Mouse (Mus musculus): ENCODE results near the gene Mal. TPM values are rescaled to one million over a fixed set of nuclear protein-coding genes. Genes with fewer than 3 reads are reported as not detected.

Gene Mal
- 0.69 and 2.4 TPM in 2 replicates for polyA plus RNA-seq (2016; fragmentation: Nextera tagmentation; extraction: Ambion mirVana)

DNA sequence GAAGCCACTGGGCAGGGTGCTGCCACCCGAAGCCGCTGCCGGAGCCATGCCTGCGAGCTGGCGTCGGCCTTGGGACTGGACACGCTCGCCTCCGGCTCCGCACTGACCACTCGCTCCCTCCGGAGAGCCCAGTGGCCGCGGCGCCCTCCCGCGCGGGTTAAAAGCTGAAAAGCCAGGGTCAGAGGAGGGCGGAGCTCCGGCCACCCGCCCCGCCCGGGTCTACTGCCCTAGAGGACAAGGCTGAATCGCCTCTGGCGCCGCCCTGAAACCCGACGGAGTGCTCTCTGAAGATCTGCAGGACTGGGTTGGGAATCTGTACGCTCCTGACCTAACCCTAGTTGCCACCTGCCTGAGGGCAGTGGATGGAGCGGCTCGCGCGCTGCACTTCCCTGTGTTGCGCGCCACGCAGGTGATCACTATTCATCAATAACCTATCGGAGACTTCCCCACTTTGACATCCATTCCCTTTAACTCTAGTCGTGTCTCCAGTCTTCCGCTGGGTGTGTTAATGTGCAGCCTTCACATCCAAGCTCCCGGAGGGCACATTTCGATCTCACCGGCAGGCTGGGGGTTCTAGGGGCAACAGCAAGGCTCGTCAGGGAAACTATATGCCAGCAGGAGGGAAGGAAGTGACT lies at the start of gene Mal:
Gene Mal, minus strand, starts transcription at position 610 of the 635 bp plus-strand sequence.
- Histone ChIP-seq H3K9me3 (no peaks in the 10 kb centered on the region), H3K27me3 (ENCODE audit: insufficient read depth, poor library complexity, severe bottlenecking) (peaks cover 93% of the 10 kb centered on the region), H3K4me1 (replicated peaks) (peaks cover 16% of the 10 kb centered on the region), H3K27ac (peak within 1 kb of the TSS; percentile 62), H3K4me3 (peak within 1 kb of the TSS; percentile 62), H3K36me3 (no peaks in the 10 kb centered on the region)
- peak; percentile 78 for DNase-seq (ENCODE audit: low spot score)
- under 1% methylated on average over 43 of the region's 43 CpGs for WGBS

DNA sequence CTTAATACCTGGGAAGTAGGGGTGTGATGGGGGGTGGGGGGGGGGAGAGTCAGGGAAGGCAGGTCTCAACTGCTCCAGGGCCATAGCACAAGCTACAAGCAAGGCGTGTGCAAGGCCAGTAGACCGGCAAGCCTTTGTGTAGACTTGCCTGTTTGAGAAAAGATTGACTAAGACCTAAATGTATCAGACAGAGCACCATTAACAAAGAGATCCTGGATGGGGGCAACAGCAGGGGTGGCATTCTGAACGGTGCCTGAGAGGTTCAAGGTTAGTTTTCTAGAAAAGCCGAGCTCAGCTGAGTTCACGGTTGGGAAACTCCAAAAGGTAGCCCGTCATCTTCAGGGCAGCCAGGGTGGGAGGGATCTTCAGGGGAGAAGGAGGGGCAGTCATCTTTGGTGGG lies 48.8 kb upstream of the Mal start:
- no peaks in the 10 kb centered on the region for H3K36me3 ChIP-seq
- no peak for DNase-seq (ENCODE audit: low spot score)
- no peaks in the 10 kb centered on the region for H3K27me3 ChIP-seq (ENCODE audit: insufficient read depth, poor library complexity, severe bottlenecking)
- no peaks in the 10 kb centered on the region for H3K9me3 ChIP-seq
- WGBS, result 85% methylated on average over 6 of the region's 6 CpGs
- no peak overlapping the region for H3K4me3 ChIP-seq
- H3K4me1 ChIP-seq (replicated peaks), result peaks cover 7% of the 10 kb centered on the region; the same call in 1 of the 2 replicates
- H3K27ac ChIP-seq, result no peak overlapping the region

DNA sequence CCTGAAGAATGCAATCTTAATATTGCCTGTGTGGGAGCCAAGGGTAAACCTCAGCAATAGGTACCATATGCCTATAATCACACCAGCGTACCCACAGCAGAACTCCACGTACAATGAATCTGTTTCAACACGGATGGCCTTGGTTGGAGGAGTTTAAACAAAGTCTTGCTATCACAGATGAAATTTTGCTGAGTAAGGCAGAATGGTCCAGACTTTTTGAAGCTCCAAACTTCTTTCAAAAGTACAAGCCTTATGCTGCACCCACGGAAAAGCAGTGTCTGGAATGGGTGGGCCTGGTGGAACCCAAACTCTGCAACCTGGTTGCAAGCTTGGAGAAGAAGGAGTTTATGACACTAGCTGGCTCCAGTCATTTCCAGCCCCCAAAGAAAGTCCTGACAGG lies 32.7 kb upstream of the Mal start:
- Histone ChIP-seq H3K4me1 (replicated peaks) (no peaks in the 10 kb centered on the region), H3K27me3 (ENCODE audit: insufficient read depth, poor library complexity, severe bottlenecking) (peaks cover 4% of the 10 kb centered on the region; the same call in 1 of the 2 replicates), H3K4me3 (no peak overlapping the region), H3K9me3 (no peaks in the 10 kb centered on the region), H3K27ac (no peak overlapping the region), H3K36me3 (no peaks in the 10 kb centered on the region)
- WGBS, result 91% methylated on average over 4 of the region's 4 CpGs
- DNase-seq (ENCODE audit: low spot score), result no peak

DNA sequence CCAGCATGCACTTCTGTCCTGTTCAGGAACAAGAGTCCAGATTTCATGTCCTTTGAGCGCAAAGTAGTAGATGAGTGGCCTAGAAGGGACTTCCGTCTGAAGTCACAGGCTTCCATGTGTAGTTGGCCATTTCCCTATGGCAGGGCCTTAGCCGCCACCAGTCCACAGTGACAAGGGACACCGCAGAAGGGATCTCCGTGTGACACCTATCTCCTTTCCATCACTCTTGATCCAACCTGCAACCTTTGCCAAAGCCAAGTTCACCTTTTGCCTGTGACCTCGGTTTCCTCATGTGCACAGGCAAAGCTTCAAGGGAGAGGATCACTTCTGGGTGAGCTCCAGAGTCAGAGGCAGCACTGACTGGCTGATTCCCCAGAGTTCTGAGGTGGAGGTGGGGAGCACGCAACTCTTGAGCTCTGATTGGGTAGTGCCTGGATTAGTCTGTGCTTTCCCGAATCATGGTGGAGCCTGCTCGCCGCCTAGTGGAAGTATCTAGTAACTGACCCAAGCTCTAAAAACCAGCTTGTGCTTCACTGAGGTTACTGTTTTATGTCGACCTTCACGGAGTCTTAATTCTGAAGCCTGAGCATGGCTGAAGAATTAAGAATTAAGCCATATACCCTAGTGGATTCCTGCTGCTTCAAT lies 27.3 kb upstream of the Mal start:
- Histone ChIP-seq H3K27ac (no peak overlapping the region), H3K4me3 (no peak overlapping the region), H3K9me3 (no peaks in the 10 kb centered on the region), H3K4me1 (replicated peaks) (0 out of 2 replicates have a peak, but pooled peaks cover 4% of the 10 kb centered on the region), H3K36me3 (no peaks in the 10 kb centered on the region), H3K27me3 (ENCODE audit: insufficient read depth, poor library complexity, severe bottlenecking) (peaks cover 4% of the 10 kb centered on the region; the same call in 1 of the 2 replicates)
- peak; percentile 73 for DNase-seq (ENCODE audit: low spot score)
- 40% methylated on average over 12 of the region's 12 CpGs for WGBS

DNA sequence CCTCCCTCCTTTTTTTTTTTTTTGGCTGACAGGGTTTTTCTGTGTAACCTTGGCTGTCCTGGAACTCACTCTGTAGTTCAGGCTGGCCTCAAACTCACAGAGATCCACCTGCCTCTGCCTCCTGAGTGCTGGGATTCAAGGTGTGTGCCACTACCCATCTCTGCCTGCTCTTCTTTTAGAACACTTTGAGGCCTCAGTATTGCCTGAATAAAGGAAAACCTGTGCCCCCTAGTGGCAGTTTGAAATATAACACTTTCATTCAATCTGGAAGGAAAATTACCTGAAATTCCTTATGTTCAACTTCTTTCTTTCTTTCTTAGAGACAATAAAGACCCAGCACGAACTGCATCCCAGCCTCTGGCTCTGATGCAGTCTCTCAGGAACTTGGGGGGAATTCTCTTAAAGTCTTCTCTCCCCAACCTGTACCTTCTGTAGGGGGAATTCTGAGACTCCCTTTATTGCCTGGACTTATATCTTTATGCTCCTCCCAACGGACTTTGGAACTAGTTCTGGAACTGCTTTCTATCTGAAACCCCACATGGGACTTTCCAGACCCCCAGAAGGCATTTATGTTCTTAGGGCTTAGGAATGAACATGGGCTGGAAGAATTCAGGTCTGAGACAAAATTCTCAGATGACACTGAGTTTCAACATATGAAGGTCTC lies 11.5 kb upstream of the Mal start:
- Histone ChIP-seq H3K27ac (no peak overlapping the region), H3K36me3 (no peaks in the 10 kb centered on the region), H3K27me3 (ENCODE audit: insufficient read depth, poor library complexity, severe bottlenecking) (no peaks in the 10 kb centered on the region), H3K4me3 (no peak overlapping the region), H3K4me1 (replicated peaks) (no peaks in the 10 kb centered on the region), H3K9me3 (no peaks in the 10 kb centered on the region)
- no peak for DNase-seq (ENCODE audit: low spot score)
- 28% methylated on average over 2 of the region's 2 CpGs for WGBS

DNA sequence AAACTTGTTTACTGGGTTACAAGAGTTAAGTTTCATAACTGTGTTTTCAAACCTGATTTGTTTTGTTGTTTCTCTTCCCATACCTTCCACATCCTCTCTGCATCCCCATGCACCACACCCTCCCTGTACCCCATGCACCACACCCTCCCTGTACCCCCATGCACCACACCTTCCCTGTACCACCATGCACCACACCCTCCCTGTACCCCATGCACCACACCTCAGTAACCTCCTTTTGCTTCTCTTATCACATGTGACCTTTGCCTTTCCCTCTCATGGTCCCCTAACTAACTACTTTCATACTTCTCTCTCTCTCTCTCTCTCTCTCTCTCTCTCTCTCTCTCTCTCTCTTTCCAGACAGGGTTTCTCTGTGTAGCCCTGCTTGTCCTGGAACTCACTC lies 10.5 kb upstream of the Mal start:
- Histone ChIP-seq H3K27me3 (ENCODE audit: insufficient read depth, poor library complexity, severe bottlenecking) (no peaks in the 10 kb centered on the region), H3K36me3 (no peaks in the 10 kb centered on the region), H3K27ac (no peak overlapping the region), H3K4me3 (no peak overlapping the region), H3K4me1 (replicated peaks) (no peaks in the 10 kb centered on the region), H3K9me3 (no peaks in the 10 kb centered on the region)
- DNase-seq (ENCODE audit: low spot score), result no peak

DNA sequence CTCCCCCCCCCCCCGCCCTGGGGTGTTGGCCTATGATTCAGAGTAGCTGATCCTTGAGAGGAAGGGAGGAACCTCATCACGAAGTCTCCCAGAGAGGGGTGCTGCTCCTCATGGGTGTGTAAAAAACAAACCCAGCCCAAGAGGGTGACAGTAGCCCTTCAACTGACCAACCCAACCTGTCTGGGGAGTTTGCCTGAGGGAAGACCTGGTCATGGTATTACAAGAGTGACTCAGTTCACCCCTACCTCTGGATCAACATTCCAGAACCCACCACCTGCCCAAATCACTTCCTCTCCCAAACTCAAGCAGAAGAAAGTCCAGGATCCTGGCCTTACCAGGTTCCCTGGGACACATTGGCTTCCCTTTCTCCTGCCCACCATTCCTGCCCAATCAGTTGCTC lies 6.2 kb upstream of the Mal start:
- H3K27ac ChIP-seq, result no peak overlapping the region
- no peaks in the 10 kb centered on the region for H3K9me3 ChIP-seq
- no peaks in the 10 kb centered on the region for H3K4me1 ChIP-seq (replicated peaks)
- no peak overlapping the region for H3K4me3 ChIP-seq
- 48% methylated on average over 2 of the region's 2 CpGs for WGBS
- H3K27me3 ChIP-seq (ENCODE audit: insufficient read depth, poor library complexity, severe bottlenecking), result peaks cover 28% of the 10 kb centered on the region
- no peaks in the 10 kb centered on the region for H3K36me3 ChIP-seq
- DNase-seq (ENCODE audit: low spot score), result no peak

DNA sequence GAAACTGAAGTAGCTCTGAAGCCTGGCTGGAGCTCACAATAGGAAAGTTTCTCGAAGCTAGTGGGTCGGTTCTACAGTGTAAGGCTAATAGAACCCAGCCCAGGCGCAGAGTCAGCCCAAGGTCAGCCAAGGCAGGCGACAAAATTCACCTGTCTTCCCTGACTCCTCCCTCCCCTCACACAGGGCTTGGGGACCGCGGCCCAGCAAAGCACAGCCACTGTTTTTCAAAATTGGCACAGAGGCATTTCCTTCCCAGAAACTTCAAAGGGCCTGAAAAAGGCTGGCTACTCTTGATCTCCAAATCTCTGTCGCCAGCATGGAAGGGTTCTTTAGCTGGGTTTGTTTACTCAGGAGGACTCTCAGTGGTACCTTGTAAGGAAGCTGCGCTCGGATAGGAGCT lies 1.1 kb downstream of the Mal start:
- H3K4me3 ChIP-seq, result peak overlapping the region; percentile 62
- H3K36me3 ChIP-seq, result no peaks in the 10 kb centered on the region
- no peaks in the 10 kb centered on the region for H3K9me3 ChIP-seq
- H3K27ac ChIP-seq, result no peak overlapping the region
- WGBS, result 7% methylated on average over 9 of the region's 9 CpGs
- DNase-seq (ENCODE audit: low spot score), result peak; percentile 10
- peaks cover 16% of the 10 kb centered on the region for H3K4me1 ChIP-seq (replicated peaks)
- peaks cover 92% of the 10 kb centered on the region for H3K27me3 ChIP-seq (ENCODE audit: insufficient read depth, poor library complexity, severe bottlenecking)

DNA sequence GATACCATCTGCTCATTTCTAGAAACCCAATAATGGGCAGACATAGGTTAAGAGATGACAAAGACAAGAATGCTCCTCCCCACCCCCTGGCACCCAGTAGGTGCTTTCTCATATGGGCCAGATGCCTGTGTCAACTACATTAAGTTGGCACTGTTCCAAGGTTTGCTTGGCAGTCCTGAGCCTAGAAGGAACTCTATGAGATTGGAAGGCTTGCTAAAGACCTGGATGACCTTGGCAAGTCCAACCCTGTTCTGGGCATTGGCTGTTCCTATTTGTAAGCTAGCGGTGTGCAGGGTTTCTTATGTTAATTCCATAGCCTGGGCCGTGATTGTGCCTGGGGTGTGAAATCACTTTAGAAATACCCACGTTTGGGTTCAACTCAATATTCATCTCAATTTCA lies 1.7 kb downstream of the Mal start:
- Histone ChIP-seq H3K9me3 (no peaks in the 10 kb centered on the region), H3K4me3 (no peak overlapping the region), H3K27ac (no peak overlapping the region), H3K36me3 (no peaks in the 10 kb centered on the region), H3K4me1 (replicated peaks) (peaks cover 16% of the 10 kb centered on the region), H3K27me3 (ENCODE audit: insufficient read depth, poor library complexity, severe bottlenecking) (peaks cover 85% of the 10 kb centered on the region)
- 50% methylated on average over 3 of the region's 3 CpGs for WGBS
- DNase-seq (ENCODE audit: low spot score), result no peak

DNA sequence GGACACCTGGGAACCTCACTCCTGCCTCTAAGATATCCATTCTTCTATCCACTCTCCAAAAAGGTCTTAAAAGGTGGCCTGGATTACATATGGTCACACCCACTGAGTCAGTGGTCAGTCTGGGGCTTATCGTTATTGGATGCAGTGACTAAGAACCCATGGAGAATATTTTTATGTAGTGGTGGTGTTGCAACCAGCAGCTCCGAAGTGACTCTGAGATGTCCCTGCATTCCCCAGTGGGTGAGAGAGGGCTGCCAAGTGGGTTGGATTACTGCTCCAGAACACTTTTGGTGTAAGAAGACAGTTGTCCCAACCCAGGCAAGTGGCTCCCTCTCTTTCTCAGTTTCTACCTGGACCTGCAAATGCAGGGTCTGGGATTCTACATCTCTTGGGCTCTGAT lies 3.7 kb downstream of the Mal start:
- no peak for DNase-seq (ENCODE audit: low spot score)
- 85% methylated on average over 2 of the region's 2 CpGs for WGBS
- H3K36me3 ChIP-seq, result no peaks in the 10 kb centered on the region
- H3K27me3 ChIP-seq (ENCODE audit: insufficient read depth, poor library complexity, severe bottlenecking), result peaks cover 66% of the 10 kb centered on the region
- H3K4me3 ChIP-seq, result no peak overlapping the region
- peaks cover 16% of the 10 kb centered on the region for H3K4me1 ChIP-seq (replicated peaks)
- H3K27ac ChIP-seq, result no peak overlapping the region
- H3K9me3 ChIP-seq, result no peaks in the 10 kb centered on the region

DNA sequence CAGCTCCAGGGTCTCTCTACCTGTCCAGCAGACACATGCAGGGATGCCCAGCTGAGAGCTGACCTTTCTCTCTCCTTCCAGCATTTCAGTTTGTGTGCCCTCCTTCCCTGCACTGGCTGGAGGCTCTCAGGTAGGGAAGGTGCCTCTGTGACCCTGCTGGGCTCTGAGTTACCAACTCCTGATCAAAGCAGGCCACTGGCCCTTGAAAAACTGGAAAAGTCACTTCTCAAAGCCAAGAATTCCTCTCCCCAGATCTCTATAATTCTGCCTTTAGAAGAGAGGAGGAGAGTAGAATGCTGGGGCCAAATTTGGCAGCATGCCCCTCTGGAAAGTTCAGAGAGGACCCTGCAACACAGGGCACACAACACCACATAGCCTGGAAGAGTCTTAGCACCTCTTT lies 4.2 kb downstream of the Mal start:
- Histone ChIP-seq H3K9me3 (no peaks in the 10 kb centered on the region), H3K4me3 (no peak overlapping the region), H3K4me1 (replicated peaks) (peaks cover 16% of the 10 kb centered on the region), H3K36me3 (no peaks in the 10 kb centered on the region), H3K27me3 (ENCODE audit: insufficient read depth, poor library complexity, severe bottlenecking) (peaks cover 61% of the 10 kb centered on the region), H3K27ac (no peak overlapping the region)
- DNase-seq (ENCODE audit: low spot score), result no peak

DNA sequence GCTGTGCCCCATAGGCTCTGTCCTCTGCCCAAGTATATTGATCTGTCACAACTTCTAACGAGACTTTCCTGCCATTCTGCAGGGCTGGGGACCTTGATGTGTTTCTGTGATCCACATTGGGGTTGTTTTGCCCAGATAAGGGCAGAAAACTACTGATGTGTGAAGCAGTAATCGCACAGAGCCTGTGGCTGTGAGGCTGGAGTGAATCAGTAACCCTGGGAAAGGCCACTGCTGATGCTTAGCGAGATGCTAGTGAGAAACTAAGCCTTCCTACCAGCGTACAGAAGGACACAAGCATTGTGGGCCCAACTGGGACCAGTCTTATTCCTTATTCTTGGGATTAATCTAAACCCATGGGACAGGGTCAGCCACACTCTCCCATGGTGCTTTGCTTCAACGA lies 4.9 kb downstream of the Mal start:
- H3K27me3 ChIP-seq (ENCODE audit: insufficient read depth, poor library complexity, severe bottlenecking), result peaks cover 54% of the 10 kb centered on the region
- no peaks in the 10 kb centered on the region for H3K9me3 ChIP-seq
- H3K27ac ChIP-seq, result no peak overlapping the region
- H3K4me1 ChIP-seq (replicated peaks), result peaks cover 16% of the 10 kb centered on the region
- 76% methylated on average over 5 of the region's 5 CpGs for WGBS
- DNase-seq (ENCODE audit: low spot score), result no peak
- no peaks in the 10 kb centered on the region for H3K36me3 ChIP-seq
- no peak overlapping the region for H3K4me3 ChIP-seq

DNA sequence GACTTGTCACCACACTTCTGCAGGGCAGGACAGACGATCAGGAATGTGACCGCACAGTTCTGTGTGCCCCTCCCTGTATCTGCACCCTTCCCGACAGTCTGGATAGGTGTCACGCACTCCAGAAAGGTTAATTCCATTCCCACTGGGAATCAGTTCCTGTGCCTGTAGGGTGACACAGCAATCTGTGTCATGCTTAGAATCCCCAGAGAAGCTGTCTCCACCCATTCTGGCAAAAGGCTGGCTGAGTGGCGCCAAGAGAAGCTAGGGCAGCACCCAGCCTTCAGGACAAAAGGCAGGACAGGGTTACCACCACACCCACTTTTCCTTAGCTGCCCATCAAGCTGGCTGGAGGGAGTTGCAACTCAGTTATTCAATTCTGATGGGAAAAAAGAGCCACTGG lies 6.6 kb downstream of the Mal start:
- WGBS, result 77% methylated on average over 5 of the region's 5 CpGs
- no peak for DNase-seq (ENCODE audit: low spot score)
- H3K4me1 ChIP-seq (replicated peaks), result no peaks in the 10 kb centered on the region
- peaks cover 37% of the 10 kb centered on the region for H3K27me3 ChIP-seq (ENCODE audit: insufficient read depth, poor library complexity, severe bottlenecking)
- no peak overlapping the region for H3K4me3 ChIP-seq
- no peaks in the 10 kb centered on the region for H3K9me3 ChIP-seq
- H3K27ac ChIP-seq, result no peak overlapping the region
- no peaks in the 10 kb centered on the region for H3K36me3 ChIP-seq
